Mouse (Mus musculus) small intestine, adult 2 months (tissue): Measurements from ENCODE around the gene Fbxl13.

ENCODE experiments used
- CTCF ChIP-seq: fragments of 200-500 bp; IDR thresholded peaks from 2 replicates; pipeline ENCODE4 v1.5.1; 2012; ENCODE audit warnings: low read depth, mild to moderate bottlenecking, control low read depth, inconsistent platforms, low read length, moderate library complexity, mixed read lengths; ENCODE audit not compliant: insufficient replicate concordance, insufficient read length; ENCODE audit errors: extremely low read depth
- POLR2A ChIP-seq: fragments of 200-500 bp; IDR thresholded peaks from 2 replicates; pipeline ENCODE4 v1.6.1; 2012; ENCODE audit warnings: low read depth, mild to moderate bottlenecking, control low read depth, inconsistent platforms, low read length, moderate library complexity

DNA sequence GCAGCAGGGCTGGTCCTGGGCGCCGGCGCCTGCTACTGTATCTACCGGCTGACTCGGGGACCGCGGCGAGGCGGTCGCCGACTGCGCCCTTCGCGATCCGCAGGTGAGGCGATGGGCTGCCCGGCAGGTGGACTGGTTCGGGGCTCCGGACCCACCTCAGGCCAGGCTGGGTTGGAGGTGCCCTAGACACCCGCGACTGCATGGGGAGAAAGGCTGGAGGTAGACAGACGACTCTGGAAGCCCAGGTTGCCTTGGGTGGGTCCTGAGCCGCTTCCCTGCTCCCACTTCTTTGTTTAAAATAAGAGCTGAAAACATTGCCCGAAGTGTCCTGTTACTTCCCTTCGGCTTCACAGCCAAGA lies 678 bp upstream of the Fbxl13 start:
- TF ChIP-seq POLR2A (no peak), CTCF (no peak)
